Mouse (Mus musculus): ENCODE data around the gene Paxx. TPM values are rescaled to one million over a fixed set of nuclear protein-coding genes. Genes with fewer than 3 reads are reported as not detected.
"Not testable (repeated sequence)": the region's sequence is repeated elsewhere in the genome, so short reads cannot be mapped to it uniquely, and the experiment has no call there.

The Paxx gene
- polyA plus RNA-seq, 1 experiment from 2014 or later = 67.4 TPM

GRCm38 (mm10) chr2:25422587-25423410 is 38.1 kb downstream of the Paxx start, which contains the start of gene Fut7:
TSS of gene Fut7 (plus strand) at chr2:25423267.
- ATAC-seq (peak; percentile 27; the same call in 1 of the 2 replicates), DNase-seq (ENCODE audit: low spot score) (no peak)
- H3K9ac ChIP-seq (replicated peaks; ENCODE audit: low read depth) = no peak within 1 kb of the TSS
- TF ChIP-seq CTCF (IDR thresholded peaks at IDR 0.05) = no peak
- TF ChIP-seq EP300 (IDR thresholded peaks at IDR 0.05) = no peak
- no peaks in the 10 kb centered on the region for H3K27me3 ChIP-seq (replicated peaks; ENCODE audit: insufficient read depth, low read length)
- no peaks in the 10 kb centered on the region for H3K4me1 ChIP-seq (ENCODE audit: insufficient read depth, low read depth, low read length)
- H3K9me3 ChIP-seq (ENCODE audit: low read length) = no peaks in the 10 kb centered on the region
- no peak within 1 kb of the TSS for H3K4me3 ChIP-seq (ENCODE audit: low read depth, low read length)
- WGBS = 42% methylated on average over 17 of the region's 17 CpGs
- no peaks in the 10 kb centered on the region for H3K36me3 ChIP-seq (ENCODE audit: insufficient read depth, low read length)
- H3K4me2 ChIP-seq (replicated peaks; ENCODE audit: low read depth, low read length) = no peak within 1 kb of the TSS
- H3K27ac ChIP-seq (ENCODE audit: low read length) = no peak within 1 kb of the TSS

GRCm38 (mm10) chr2:25421896-25422295 is 39.0 kb downstream of the Paxx start:
- Histone ChIP-seq H3K4me2 (replicated peaks; ENCODE audit: low read depth, low read length) (no peak overlapping the region), H3K9ac (replicated peaks; ENCODE audit: low read depth) (no peak overlapping the region), H3K4me1 (ENCODE audit: insufficient read depth, low read depth, low read length) (no peaks in the 10 kb centered on the region), H3K9me3 (ENCODE audit: low read length) (no peaks in the 10 kb centered on the region), H3K27ac (ENCODE audit: low read length) (no peak overlapping the region), H3K27me3 (replicated peaks; ENCODE audit: insufficient read depth, low read length) (no peaks in the 10 kb centered on the region), H3K4me3 (ENCODE audit: low read depth, low read length) (no peak overlapping the region), H3K36me3 (ENCODE audit: insufficient read depth, low read length) (no peaks in the 10 kb centered on the region)
- DNase-seq (ENCODE audit: low spot score) (peak; percentile 71), ATAC-seq (peak; percentile 55; the same call in 1 of the 2 replicates)
- 22% methylated on average over 3 of the region's 3 CpGs for WGBS
- TF ChIP-seq EP300 (IDR thresholded peaks at IDR 0.05) = no peak
- peak; percentile 76 for TF ChIP-seq CTCF (IDR thresholded peaks at IDR 0.05)

GRCm38 (mm10) chr2:25417426-25417825 is 43.5 kb downstream of the Paxx start:
- TF ChIP-seq CTCF (IDR thresholded peaks at IDR 0.05) (no peak), EP300 (IDR thresholded peaks at IDR 0.05) (no peak)
- Histone ChIP-seq H3K27me3 (replicated peaks; ENCODE audit: insufficient read depth, low read length) (no peaks in the 10 kb centered on the region), H3K4me2 (replicated peaks; ENCODE audit: low read depth, low read length) (no peak overlapping the region), H3K4me1 (ENCODE audit: insufficient read depth, low read depth, low read length) (no peaks in the 10 kb centered on the region), H3K9ac (replicated peaks; ENCODE audit: low read depth) (no peak overlapping the region), H3K9me3 (ENCODE audit: low read length) (no peaks in the 10 kb centered on the region), H3K4me3 (ENCODE audit: low read depth, low read length) (no peak overlapping the region), H3K27ac (ENCODE audit: low read length) (no peak overlapping the region), H3K36me3 (ENCODE audit: insufficient read depth, low read length) (no peaks in the 10 kb centered on the region)
- no peak for ATAC-seq
- 30% methylated on average over 3 of the region's 3 CpGs for WGBS
- DNase-seq (ENCODE audit: low spot score) = no peak

GRCm38 (mm10) chr2:25413436-25413835 is 47.5 kb downstream of the Paxx start:
- H3K4me1 ChIP-seq (ENCODE audit: insufficient read depth, low read depth, low read length); H3K27me3 ChIP-seq (replicated peaks; ENCODE audit: insufficient read depth, low read length); H3K9me3 ChIP-seq (ENCODE audit: low read length); H3K36me3 ChIP-seq (ENCODE audit: insufficient read depth, low read length); H3K4me2 ChIP-seq (replicated peaks; ENCODE audit: low read depth, low read length); H3K9ac ChIP-seq (replicated peaks; ENCODE audit: low read depth); H3K4me3 ChIP-seq (ENCODE audit: low read depth, low read length); H3K27ac ChIP-seq (ENCODE audit: low read length); ATAC-seq; DNase-seq (ENCODE audit: low spot score): not testable (repeated sequence)
- 0 out of 2 replicates have a peak, but pooled peaks have one; percentile 18 for TF ChIP-seq CTCF (IDR thresholded peaks at IDR 0.05)

GRCm38 (mm10) chr2:25408908-25409307 is 52.0 kb downstream of the Paxx start:
- no peak overlapping the region for H3K4me2 ChIP-seq (replicated peaks; ENCODE audit: low read depth, low read length)
- 79% methylated on average over 10 of the region's 10 CpGs for WGBS

More at GRCm38 (mm10) chr2:25408908-25409307, 52.0 kb downstream of the Paxx start:
- DNase-seq (ENCODE audit: low spot score) (no peak), ATAC-seq (no peak)
- no peaks in the 10 kb centered on the region for H3K27me3 ChIP-seq (replicated peaks; ENCODE audit: insufficient read depth, low read length)
- H3K4me1 ChIP-seq (ENCODE audit: insufficient read depth, low read depth, low read length) = no peaks in the 10 kb centered on the region
- H3K36me3 ChIP-seq (ENCODE audit: insufficient read depth, low read length) = no peaks in the 10 kb centered on the region
- no peak overlapping the region for H3K27ac ChIP-seq (ENCODE audit: low read length)
- TF ChIP-seq EP300 (IDR thresholded peaks at IDR 0.05) (no peak), CTCF (IDR thresholded peaks at IDR 0.05) (no peak)
- H3K9ac ChIP-seq (replicated peaks; ENCODE audit: low read depth) = no peak overlapping the region
- H3K4me3 ChIP-seq (ENCODE audit: low read depth, low read length) = no peak overlapping the region
- no peaks in the 10 kb centered on the region for H3K9me3 ChIP-seq (ENCODE audit: low read length)

Small RNA genes within 50 kb of the gene (microRNA-seq; reads per million reads assigned to microRNA genes)
- not detected for gene Mir3087

Other genes starting within 250 kb of the Paxx start
- gene Nelfb, start 249.6 kb downstream of the Paxx start, polyA plus RNA-seq (2015; fragmentation: Nextera tagmentation; extraction: Ambion mirVana) = 74.0 and 80.1 TPM in 2 replicates
- gene Stpg3, start 246.5 kb downstream of the Paxx start, polyA plus RNA-seq (2015; fragmentation: Nextera tagmentation; extraction: Ambion mirVana) = 0.12 TPM in 1 of 2 replicates, not detected in the other
- 0.32 and 0.98 TPM in 2 replicates for gene Fam166a, start 242.3 kb downstream of the Paxx start, polyA plus RNA-seq (2015; fragmentation: Nextera tagmentation; extraction: Ambion mirVana)
- 344 and 386 TPM in 2 replicates for gene Tubb4b, start 236.4 kb downstream of the Paxx start, polyA plus RNA-seq (2015; fragmentation: Nextera tagmentation; extraction: Ambion mirVana)
- gene Slc34a3, start 226.7 kb downstream of the Paxx start, polyA plus RNA-seq (2015; fragmentation: Nextera tagmentation; extraction: Ambion mirVana) = not detected in 2 replicates
- 0.10 TPM in 1 of 2 replicates, not detected in the other for gene Rnf224, start 224.3 kb downstream of the Paxx start, polyA plus RNA-seq (2015; fragmentation: Nextera tagmentation; extraction: Ambion mirVana)
- 3.4 TPM in 2 replicates for gene Rnf208, start 218.8 kb downstream of the Paxx start, polyA plus RNA-seq (2015; fragmentation: Nextera tagmentation; extraction: Ambion mirVana)
- 0.69 and 0.85 TPM in 2 replicates for gene Cysrt1, start 218.6 kb downstream of the Paxx start, polyA plus RNA-seq (2015; fragmentation: Nextera tagmentation; extraction: Ambion mirVana)
- gene AL732309.1, start 214.2 kb downstream of the Paxx start, polyA plus RNA-seq (2015; fragmentation: Nextera tagmentation; extraction: Ambion mirVana) = 4.1 and 4.3 TPM in 2 replicates
- gene Tmem203, start 205.7 kb downstream of the Paxx start, polyA plus RNA-seq (2015; fragmentation: Nextera tagmentation; extraction: Ambion mirVana) = 43.2 and 44.9 TPM in 2 replicates
- gene Tprn, start 198.5 kb downstream of the Paxx start, polyA plus RNA-seq (2015; fragmentation: Nextera tagmentation; extraction: Ambion mirVana) = 7.2 and 7.4 TPM in 2 replicates
- 146 and 173 TPM in 2 replicates for gene Ssna1, start 188.7 kb downstream of the Paxx start, polyA plus RNA-seq (2015; fragmentation: Nextera tagmentation; extraction: Ambion mirVana)
- 88.4 and 89.0 TPM in 2 replicates for gene Anapc2, start 188.6 kb downstream of the Paxx start, polyA plus RNA-seq (2015; fragmentation: Nextera tagmentation; extraction: Ambion mirVana)
- not detected in 2 replicates for gene Tmem210, start 172.9 kb downstream of the Paxx start, polyA plus RNA-seq (2015; fragmentation: Nextera tagmentation; extraction: Ambion mirVana)
- gene Lrrc26, start 171.2 kb downstream of the Paxx start, polyA plus RNA-seq (2015; fragmentation: Nextera tagmentation; extraction: Ambion mirVana) = 42.2 and 46.5 TPM in 2 replicates
- 0.30 and 0.36 TPM in 2 replicates for gene Grin1, start 141.9 kb downstream of the Paxx start, polyA plus RNA-seq (2015; fragmentation: Nextera tagmentation; extraction: Ambion mirVana)
- 36.8 and 40.9 TPM in 2 replicates for gene Man1b1, start 128.8 kb downstream of the Paxx start, polyA plus RNA-seq (2015; fragmentation: Nextera tagmentation; extraction: Ambion mirVana)
- gene Dpp7, start 104.7 kb downstream of the Paxx start, polyA plus RNA-seq (2015; fragmentation: Nextera tagmentation; extraction: Ambion mirVana) = 10.5 and 11.1 TPM in 2 replicates
- 74.4 and 75.5 TPM in 2 replicates for gene Uap1l1, start 95.4 kb downstream of the Paxx start, polyA plus RNA-seq (2015; fragmentation: Nextera tagmentation; extraction: Ambion mirVana)
- 2.2 and 2.4 TPM in 2 replicates for gene Sapcd2, start 88.8 kb downstream of the Paxx start, polyA plus RNA-seq (2015; fragmentation: Nextera tagmentation; extraction: Ambion mirVana)
- 2.6 and 2.8 TPM in 2 replicates for gene Entpd2, start 65.2 kb downstream of the Paxx start, polyA plus RNA-seq (2015; fragmentation: Nextera tagmentation; extraction: Ambion mirVana)
- 42.7 and 45.3 TPM in 2 replicates for gene Npdc1, start 61.7 kb downstream of the Paxx start, polyA plus RNA-seq (2015; fragmentation: Nextera tagmentation; extraction: Ambion mirVana)
- gene Fut7, start 37.8 kb downstream of the Paxx start, polyA plus RNA-seq (2015; fragmentation: Nextera tagmentation; extraction: Ambion mirVana) = 0.32 and 0.45 TPM in 2 replicates
- 2.7 and 4.0 TPM in 2 replicates for gene Abca2, start 32.4 kb downstream of the Paxx start, polyA plus RNA-seq (2015; fragmentation: Nextera tagmentation; extraction: Ambion mirVana)
- 633 and 715 TPM in 2 replicates for gene Clic3, start 4.3 kb downstream of the Paxx start, polyA plus RNA-seq (2015; fragmentation: Nextera tagmentation; extraction: Ambion mirVana)
- gene Ptgds, start 9.0 kb upstream of the Paxx start, polyA plus RNA-seq (2015; fragmentation: Nextera tagmentation; extraction: Ambion mirVana) = 5.8 and 6.1 TPM in 2 replicates
- not detected in 2 replicates for gene Lcn12, start 32.8 kb upstream of the Paxx start, polyA plus RNA-seq (2015; fragmentation: Nextera tagmentation; extraction: Ambion mirVana)
- gene Fbxw5, start 39.7 kb upstream of the Paxx start, polyA plus RNA-seq (2015; fragmentation: Nextera tagmentation; extraction: Ambion mirVana) = 39.7 and 43.4 TPM in 2 replicates
- 2.6 and 3.2 TPM in 2 replicates for gene C8g, start 40.6 kb upstream of the Paxx start, polyA plus RNA-seq (2015; fragmentation: Nextera tagmentation; extraction: Ambion mirVana)
- 20.7 and 21.0 TPM in 2 replicates for gene Traf2, start 85.8 kb upstream of the Paxx start, polyA plus RNA-seq (2015; fragmentation: Nextera tagmentation; extraction: Ambion mirVana)
- gene Edf1, start 96.8 kb upstream of the Paxx start, polyA plus RNA-seq (2015; fragmentation: Nextera tagmentation; extraction: Ambion mirVana) = 297 and 329 TPM in 2 replicates
- gene Mamdc4, start 113.8 kb upstream of the Paxx start, polyA plus RNA-seq (2015; fragmentation: Nextera tagmentation; extraction: Ambion mirVana) = 0.31 and 1.2 TPM in 2 replicates
- 97.7 and 103 TPM in 2 replicates for gene Phpt1, start 114.1 kb upstream of the Paxx start, polyA plus RNA-seq (2015; fragmentation: Nextera tagmentation; extraction: Ambion mirVana)
- gene Ajm1, start 120.7 kb upstream of the Paxx start, polyA plus RNA-seq (2015; fragmentation: Nextera tagmentation; extraction: Ambion mirVana) = 0.07 TPM in 1 of 2 replicates, not detected in the other
- gene Rabl6, start 147.4 kb upstream of the Paxx start, polyA plus RNA-seq (2015; fragmentation: Nextera tagmentation; extraction: Ambion mirVana) = 34.7 and 41.2 TPM in 2 replicates
- 0.38 and 0.44 TPM in 2 replicates for gene Ccdc183, start 156.6 kb upstream of the Paxx start, polyA plus RNA-seq (2015; fragmentation: Nextera tagmentation; extraction: Ambion mirVana)
- gene Tmem141, start 160.9 kb upstream of the Paxx start, polyA plus RNA-seq (2015; fragmentation: Nextera tagmentation; extraction: Ambion mirVana) = 26.0 and 29.9 TPM in 2 replicates
- 2.5 and 2.8 TPM in 2 replicates for gene Fcna, start 166.9 kb upstream of the Paxx start, polyA plus RNA-seq (2015; fragmentation: Nextera tagmentation; extraction: Ambion mirVana)
- gene Lcn8, start 192.0 kb upstream of the Paxx start, polyA plus RNA-seq (2015; fragmentation: Nextera tagmentation; extraction: Ambion mirVana) = not detected in 2 replicates
- gene Lcn5, start 196.9 kb upstream of the Paxx start, polyA plus RNA-seq (2015; fragmentation: Nextera tagmentation; extraction: Ambion mirVana) = not detected in 2 replicates
- not detected in 2 replicates for gene Lcn6, start 215.7 kb upstream of the Paxx start, polyA plus RNA-seq (2015; fragmentation: Nextera tagmentation; extraction: Ambion mirVana)
- not detected in 2 replicates for gene Lcn10, start 221.6 kb upstream of the Paxx start, polyA plus RNA-seq (2015; fragmentation: Nextera tagmentation; extraction: Ambion mirVana)
- not detected in 2 replicates for gene Obp2a, start 238.9 kb upstream of the Paxx start, polyA plus RNA-seq (2015; fragmentation: Nextera tagmentation; extraction: Ambion mirVana)
- gene Bmyc, start 245.6 kb upstream of the Paxx start, polyA plus RNA-seq (2015; fragmentation: Nextera tagmentation; extraction: Ambion mirVana) = 57.8 and 58.7 TPM in 2 replicates

All from lung, postnatal 0 days (tissue).